In the genomic region with DNA sequence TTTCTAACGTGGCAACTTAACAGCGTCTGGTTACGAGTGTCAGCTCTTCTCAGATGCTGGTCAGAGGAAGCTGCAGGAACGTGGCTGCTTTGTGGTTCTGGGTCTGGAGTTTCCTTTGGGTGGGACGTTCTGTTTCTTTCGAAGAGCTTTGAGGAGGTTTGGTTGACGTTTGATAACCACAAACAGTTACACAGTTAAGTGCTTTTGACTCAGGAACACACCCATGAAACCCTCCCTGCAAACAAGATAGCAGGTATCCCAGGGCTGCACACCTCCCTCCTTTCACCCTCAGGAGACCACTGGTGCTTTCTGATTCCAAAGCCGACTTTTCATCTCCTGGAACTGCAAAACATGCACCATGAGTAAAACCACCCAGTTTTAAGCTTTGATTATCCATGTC, we compare ENCODE assay signal across 19 mouse cellular contexts. TPM values are rescaled to one million over a fixed set of nuclear protein-coding genes. Genes with fewer than 3 reads are reported as not detected.
DNase-seq lines count a peak whose midpoint lies in the region; ATAC-seq and TF ChIP-seq lines count a peak whose summit lies in the region.
"Had no signal": no experiment of that assay in that cellular context is flagged by ENCODE, and none has a peak within 500 bp of the region (broad histone marks: within the 10 kb centered on the region; RNA-seq: fewer than 3 reads in every experiment).

No protein-coding gene starts in this region.

- no peak overlapping the region for H3K27ac ChIP-seq in stomach, embryonic 15.5 days
- no peak overlapping the region for H3K27ac ChIP-seq in stomach, postnatal 0 days (replicated peaks)
- H3K27ac ChIP-seq in liver, embryonic 12.5 days: no peak overlapping the region
- H3K27ac ChIP-seq: embryonic facial prominence, embryonic 12.5 days; gastrocnemius, adult 2 months; hindbrain, embryonic 12.5 days; left cerebral cortex, adult 2 months had no signal

- H3K4me3 ChIP-seq in stomach, embryonic 15.5 days (replicated peaks): no peak overlapping the region
- no peak overlapping the region for H3K4me3 ChIP-seq in stomach, postnatal 0 days (ENCODE audit: low read depth, low read length)
- no peak overlapping the region for H3K4me3 ChIP-seq in liver, embryonic 12.5 days
- H3K4me3 ChIP-seq: embryonic facial prominence, embryonic 12.5 days; gastrocnemius, adult 2 months; heart, embryonic 12.5 days; hindbrain, embryonic 12.5 days; left cerebral cortex, adult 2 months had no signal

- no peak for TF ChIP-seq EP300 in stomach, postnatal 0 days (optimal IDR thresholded peaks at IDR 0.05)

- no peaks in the 10 kb centered on the region for H3K4me1 ChIP-seq in stomach, embryonic 15.5 days
- no peaks in the 10 kb centered on the region for H3K4me1 ChIP-seq in stomach, postnatal 0 days (replicated peaks; ENCODE audit: control insufficient read depth, insufficient read depth)
- H3K4me1 ChIP-seq in liver, embryonic 12.5 days: peaks cover 22% of the 10 kb centered on the region
- H3K4me1 ChIP-seq: embryonic facial prominence, embryonic 12.5 days; heart, embryonic 12.5 days; hindbrain, embryonic 12.5 days had no signal

- no peaks in the 10 kb centered on the region for H3K9me3 ChIP-seq in stomach, embryonic 15.5 days
- H3K9me3 ChIP-seq in stomach, postnatal 0 days (ENCODE audit: control insufficient read depth, low read length): no peaks in the 10 kb centered on the region
- no peaks in the 10 kb centered on the region for H3K9me3 ChIP-seq in liver, embryonic 12.5 days (replicated peaks)
- H3K9me3 ChIP-seq: embryonic facial prominence, embryonic 12.5 days; heart, embryonic 12.5 days; hindbrain, embryonic 12.5 days had no signal

- H3K36me3 ChIP-seq in stomach, embryonic 15.5 days: no peaks in the 10 kb centered on the region
- H3K36me3 ChIP-seq in stomach, postnatal 0 days (ENCODE audit: control insufficient read depth, insufficient read depth, low read length): no peaks in the 10 kb centered on the region
- H3K36me3 ChIP-seq in liver, embryonic 12.5 days: no peaks in the 10 kb centered on the region
- H3K36me3 ChIP-seq: embryonic facial prominence, embryonic 12.5 days; heart, embryonic 12.5 days; hindbrain, embryonic 12.5 days had no signal

- H3K27me3 ChIP-seq in stomach, embryonic 15.5 days (replicated peaks): no peaks in the 10 kb centered on the region
- H3K27me3 ChIP-seq in stomach, postnatal 0 days (ENCODE audit: control insufficient read depth, insufficient read depth, low read length): no peaks in the 10 kb centered on the region
- H3K27me3 ChIP-seq in liver, embryonic 12.5 days (replicated peaks): no peaks in the 10 kb centered on the region
- H3K27me3 ChIP-seq: embryonic facial prominence, embryonic 12.5 days; hindbrain, embryonic 12.5 days had no signal

- H3K9ac ChIP-seq in stomach, embryonic 15.5 days: no peak overlapping the region
- H3K9ac ChIP-seq in stomach, postnatal 0 days (ENCODE audit: low read length): no peak overlapping the region
- no peak overlapping the region for H3K9ac ChIP-seq in liver, embryonic 12.5 days
- H3K9ac ChIP-seq: embryonic facial prominence, embryonic 12.5 days; heart, embryonic 12.5 days; hindbrain, embryonic 12.5 days had no signal

- ATAC-seq in stomach, embryonic 15.5 days (ENCODE audit: insufficient read depth, low FRiP score, low read depth): 0 out of 2 replicates have a peak, but pooled peaks have one; percentile 31
- ATAC-seq in stomach, postnatal 0 days (ENCODE audit: low FRiP score, low TSS enrichment): no peak
- peak; percentile 84 for ATAC-seq in liver, embryonic 12.5 days
- ATAC-seq in neutrophil, adult 5-6 weeks (ENCODE audit: extremely low read depth, insufficient number of reproducible peaks, low FRiP score, poor library complexity, severe bottlenecking): peak; percentile 33; the same call in 1 of the 2 replicates
- ATAC-seq in granulocyte monocyte progenitor cell, adult 5-6 weeks (replicated peaks; ENCODE audit: poor library complexity, severe bottlenecking): no peak
- ATAC-seq: forebrain, embryonic 14.5 days had no signal

- WGBS in stomach, embryonic 15.5 days: 63% methylated on average over 8 of the region's 8 CpGs
- WGBS in stomach, postnatal 0 days: 56% methylated on average over 8 of the region's 8 CpGs
- WGBS in liver, embryonic 12.5 days (ENCODE audit: insufficient replicate concordance): 22% methylated on average over 8 of the region's 8 CpGs

- H3K4me2 ChIP-seq in stomach, embryonic 15.5 days: no peak overlapping the region
- H3K4me2 ChIP-seq in stomach, postnatal 0 days (replicated peaks; ENCODE audit: low read depth): no peak overlapping the region
- H3K4me2 ChIP-seq in liver, embryonic 12.5 days: peak overlapping the region; percentile 7
- H3K4me2 ChIP-seq: embryonic facial prominence, embryonic 12.5 days; heart, embryonic 12.5 days; hindbrain, embryonic 12.5 days had no signal

- no peak for DNase-seq in stomach, postnatal 0 days (ENCODE audit: low spot score)
- peak; percentile 64 for DNase-seq in T-cell, adult 2 months (ENCODE audit: low spot score)
- no peak for DNase-seq in left cerebral cortex, postnatal 4 days
- DNase-seq in cerebellum, adult 9-11 months: no peak
- DNase-seq: cerebellum, adult 8-10 months; gastrocnemius, adult 2 months had no signal

- TF ChIP-seq CTCF in stomach, postnatal 0 days (IDR thresholded peaks at IDR 0.05; ENCODE audit: low read depth): no peak

- intact Hi-C loops in left cerebral cortex, postnatal 4 days (cut with DNase I): no loop called here

RNA-seq across cellular contexts. Expression of a gene that starts 2.4 kb away (rescaled TPM):
- not detected in 2 replicates for polyA plus RNA-seq in stomach, embryonic 15.5 days (2015; fragmentation: Nextera tagmentation; extraction: Ambion mirVana)
- polyA plus RNA-seq in stomach, postnatal 0 days (2015; fragmentation: Nextera tagmentation; extraction: Ambion mirVana): not detected in 2 replicates
- not detected in 2 replicates for polyA plus RNA-seq in liver, embryonic 12.5 days (2016; fragmentation: Nextera tagmentation; extraction: Ambion mirVana)
- total RNA-seq in neutrophil, adult 5-6 weeks (2017): not detected in 2 replicates
- not detected for total RNA-seq in left cerebral cortex, postnatal 4 days (2021)
- total RNA-seq in granulocyte monocyte progenitor cell, adult 5-6 weeks (2014; fragmentation: Nextera tagmentation): not detected in 2 replicates
- not detected in 2 replicates for total RNA-seq in granulocyte monocyte progenitor cell, adult 5-6 weeks (2017)
- total RNA-seq: gastrocnemius, adult 2 months; left cerebral cortex, adult 2 months; liver, adult 2 months had no signal
- polyA plus RNA-seq: embryonic facial prominence, embryonic 12.5 days; forebrain, embryonic 14.5 days; heart, embryonic 12.5 days; hindbrain, embryonic 12.5 days; kidney, adult 2 months; liver, adult 2 months; neural tube, embryonic 11.5 days had no signal

RNA-seq across cellular contexts. Expression of a gene that starts 9.9 kb away (rescaled TPM):
- polyA plus RNA-seq in stomach, embryonic 15.5 days (2015; fragmentation: Nextera tagmentation; extraction: Ambion mirVana): 0.08 and 0.17 TPM in 2 replicates
- 0.11 TPM in 2 replicates for polyA plus RNA-seq in stomach, postnatal 0 days (2015; fragmentation: Nextera tagmentation; extraction: Ambion mirVana)
- polyA plus RNA-seq in liver, embryonic 12.5 days (2016; fragmentation: Nextera tagmentation; extraction: Ambion mirVana): 0.08 TPM in 1 of 2 replicates, not detected in the other
- 0.47 and 1.6 TPM in 2 replicates for total RNA-seq in neutrophil, adult 5-6 weeks (2017)
- under 1 TPM; 0.32 to 0.58 TPM for total RNA-seq in left cerebral cortex, postnatal 4 days (2021)
- total RNA-seq in granulocyte monocyte progenitor cell, adult 5-6 weeks (2014; fragmentation: Nextera tagmentation): not detected in 2 replicates
- total RNA-seq in granulocyte monocyte progenitor cell, adult 5-6 weeks (2017): not detected in 2 replicates
- total RNA-seq: gastrocnemius, adult 2 months; liver, adult 2 months had no signal
- polyA plus RNA-seq: embryonic facial prominence, embryonic 12.5 days; forebrain, embryonic 14.5 days; heart, embryonic 12.5 days; hindbrain, embryonic 12.5 days; neural tube, embryonic 11.5 days had no signal

RNA-seq across cellular contexts. Expression of a gene that starts 35.1 kb away (rescaled TPM):
- not detected in 2 replicates for polyA plus RNA-seq in stomach, embryonic 15.5 days (2015; fragmentation: Nextera tagmentation; extraction: Ambion mirVana)
- polyA plus RNA-seq in stomach, postnatal 0 days (2015; fragmentation: Nextera tagmentation; extraction: Ambion mirVana): not detected in 2 replicates
- not detected in 2 replicates for polyA plus RNA-seq in liver, embryonic 12.5 days (2016; fragmentation: Nextera tagmentation; extraction: Ambion mirVana)
- 0.23 TPM in 1 of 2 replicates, not detected in the other for total RNA-seq in neutrophil, adult 5-6 weeks (2017)
- not detected for total RNA-seq in left cerebral cortex, postnatal 4 days (2021)
- total RNA-seq in granulocyte monocyte progenitor cell, adult 5-6 weeks (2014; fragmentation: Nextera tagmentation): not detected in 2 replicates
- total RNA-seq in granulocyte monocyte progenitor cell, adult 5-6 weeks (2017): not detected in 2 replicates
- total RNA-seq: gastrocnemius, adult 2 months; liver, adult 2 months had no signal
- polyA plus RNA-seq: embryonic facial prominence, embryonic 12.5 days; forebrain, embryonic 14.5 days; heart, embryonic 12.5 days; hindbrain, embryonic 12.5 days; large intestine, adult 2 months; liver, adult 2 months; neural tube, embryonic 11.5 days had no signal

RNA-seq across cellular contexts. Expression of a gene that starts 38.9 kb away (rescaled TPM):
- polyA plus RNA-seq in stomach, embryonic 15.5 days (2015; fragmentation: Nextera tagmentation; extraction: Ambion mirVana): not detected in 2 replicates
- not detected in 2 replicates for polyA plus RNA-seq in stomach, postnatal 0 days (2015; fragmentation: Nextera tagmentation; extraction: Ambion mirVana)
- not detected in 2 replicates for polyA plus RNA-seq in liver, embryonic 12.5 days (2016; fragmentation: Nextera tagmentation; extraction: Ambion mirVana)
- total RNA-seq in neutrophil, adult 5-6 weeks (2017): 4.4 and 4.7 TPM in 2 replicates
- not detected for total RNA-seq in left cerebral cortex, postnatal 4 days (2021)
- not detected in 2 replicates for total RNA-seq in granulocyte monocyte progenitor cell, adult 5-6 weeks (2014; fragmentation: Nextera tagmentation)
- total RNA-seq in granulocyte monocyte progenitor cell, adult 5-6 weeks (2017): not detected in 2 replicates
- total RNA-seq: gastrocnemius, adult 2 months; liver, adult 2 months had no signal
- polyA plus RNA-seq: embryonic facial prominence, embryonic 12.5 days; forebrain, embryonic 14.5 days; heart, embryonic 12.5 days; hindbrain, embryonic 12.5 days; liver, adult 2 months; neural tube, embryonic 11.5 days had no signal

RNA-seq across cellular contexts. Expression of a gene that starts 43.6 kb away (rescaled TPM):
- not detected in 2 replicates for polyA plus RNA-seq in stomach, embryonic 15.5 days (2015; fragmentation: Nextera tagmentation; extraction: Ambion mirVana)
- polyA plus RNA-seq in stomach, postnatal 0 days (2015; fragmentation: Nextera tagmentation; extraction: Ambion mirVana): not detected in 2 replicates
- polyA plus RNA-seq in liver, embryonic 12.5 days (2016; fragmentation: Nextera tagmentation; extraction: Ambion mirVana): not detected in 2 replicates
- not detected in 2 replicates for total RNA-seq in neutrophil, adult 5-6 weeks (2017)
- not detected for total RNA-seq in left cerebral cortex, postnatal 4 days (2021)
- not detected in 2 replicates for total RNA-seq in granulocyte monocyte progenitor cell, adult 5-6 weeks (2014; fragmentation: Nextera tagmentation)
- total RNA-seq in granulocyte monocyte progenitor cell, adult 5-6 weeks (2017): not detected in 2 replicates
- total RNA-seq: gastrocnemius, adult 2 months; left cerebral cortex, adult 2 months; liver, adult 2 months had no signal
- polyA plus RNA-seq: embryonic facial prominence, embryonic 12.5 days; forebrain, embryonic 14.5 days; heart, embryonic 12.5 days; hindbrain, embryonic 12.5 days; kidney, adult 2 months; large intestine, adult 2 months; liver, adult 2 months; neural tube, embryonic 11.5 days had no signal

Comparison
In these comparisons a context has a peak if more than half of its experiments do, and no peak if none do; other contexts are left out.
1. ATAC-seq: peak in stomach, embryonic 15.5 days (single experiment), liver, embryonic 12.5 days (single experiment) and neutrophil, adult 5-6 weeks (single experiment); none in stomach, postnatal 0 days (single experiment) and granulocyte monocyte progenitor cell, adult 5-6 weeks (single experiment).